In genomic region chr19:47579788-47580631, GRCm38 (mm10) we compare ENCODE assay signal across 8 mouse cellular contexts. TPM values are rescaled to one million over a fixed set of nuclear protein-coding genes. Genes with fewer than 3 reads are reported as not detected.
DNase-seq lines count a peak whose midpoint lies in the region; ATAC-seq and TF ChIP-seq lines count a peak whose summit lies in the region.

No protein-coding gene starts in this region.

- peaks cover 28% of the 10 kb centered on the region for H3K4me1 ChIP-seq in G1E (ENCODE audit: insufficient read depth, low read depth, low read length)
- peaks cover 18% of the 10 kb centered on the region for H3K4me1 ChIP-seq in liver, embryonic 16.5 days (ENCODE audit: control insufficient read depth, low read depth, low read length)
- H3K4me1 ChIP-seq in neural tube, embryonic 12.5 days: peaks cover 19% of the 10 kb centered on the region

- no peaks in the 10 kb centered on the region for H3K27me3 ChIP-seq in G1E (ENCODE audit: insufficient read depth, low read length)
- no peaks in the 10 kb centered on the region for H3K27me3 ChIP-seq in liver, embryonic 16.5 days (ENCODE audit: control insufficient read depth, insufficient read depth, low read depth, low read length)
- no peaks in the 10 kb centered on the region for H3K27me3 ChIP-seq in neural tube, embryonic 12.5 days (replicated peaks)

- H3K36me3 ChIP-seq in G1E (replicated peaks): peaks cover 2% of the 10 kb centered on the region
- no peaks in the 10 kb centered on the region for H3K36me3 ChIP-seq in liver, embryonic 16.5 days (ENCODE audit: control insufficient read depth, insufficient read depth)
- no peaks in the 10 kb centered on the region for H3K36me3 ChIP-seq in neural tube, embryonic 12.5 days

- peak overlapping the region; percentile 95 for H3K9ac ChIP-seq in liver, embryonic 16.5 days (ENCODE audit: low read depth, low read length)
- peak overlapping the region; percentile 95 for H3K9ac ChIP-seq in neural tube, embryonic 12.5 days

- H3K4me2 ChIP-seq in liver, embryonic 16.5 days (ENCODE audit: low read depth, low read length): peak overlapping the region; percentile 85
- H3K4me2 ChIP-seq in neural tube, embryonic 12.5 days (replicated peaks): peak overlapping the region; percentile 90

- H3K27ac ChIP-seq in liver, embryonic 16.5 days (ENCODE audit: low read length): peak overlapping the region; percentile 94
- peak overlapping the region; percentile 85; the same call in 1 of the 2 replicates for H3K27ac ChIP-seq in neural tube, embryonic 12.5 days

- no peak for TF ChIP-seq CTCF in G1E (IDR thresholded peaks at IDR 0.05; ENCODE audit: low read depth, low read length)

- ATAC-seq in G1E (ENCODE audit: extremely low read depth, insufficient number of reproducible peaks, low FRiP score, poor library complexity, severe bottlenecking): peak; percentile 10; the same call in 1 of the 2 replicates
- peak; percentile 33 for ATAC-seq in inflammation-experienced regulatory T-cells, adult 6 months
- peak; percentile 73 for ATAC-seq in liver, embryonic 16.5 days (ENCODE audit: low read depth)
- ATAC-seq in neural tube, embryonic 12.5 days (ENCODE audit: low FRiP score, low read depth): peak; percentile 81

- DNase-seq in 3134 (ENCODE audit: extremely low read depth, insufficient read length, low spot score) (peak; percentile 58), G1E (ENCODE audit: low spot score) (peak; percentile 37)
- DNase-seq in cerebellum, adult 9-11 months: peak; percentile 36
- peak; percentile 45 for DNase-seq in gastrocnemius, postnatal 10 days
- peak; percentile 51 for DNase-seq in thymus, postnatal 4 days

- H3K9me3 ChIP-seq in G1E (replicated peaks): no peaks in the 10 kb centered on the region
- no peaks in the 10 kb centered on the region for H3K9me3 ChIP-seq in liver, embryonic 16.5 days (replicated peaks; ENCODE audit: control insufficient read depth, low read length)
- H3K9me3 ChIP-seq in neural tube, embryonic 12.5 days: no peaks in the 10 kb centered on the region

- WGBS in liver, embryonic 16.5 days (ENCODE audit: insufficient replicate concordance): under 1% methylated on average over 94 of the region's 96 CpGs
- under 1% methylated on average over 94 of the region's 96 CpGs for WGBS in neural tube, embryonic 12.5 days

- H3K4me3 ChIP-seq in G1E (ENCODE audit: low read depth, low read length): peak overlapping the region; percentile 84
- H3K4me3 ChIP-seq in liver, embryonic 16.5 days (ENCODE audit: low read depth, low read length): peak overlapping the region; percentile 91
- peak overlapping the region; percentile 89 for H3K4me3 ChIP-seq in neural tube, embryonic 12.5 days

RNA-seq across cellular contexts. Expression of gene Slk, which starts 0.5 kb away (rescaled TPM):
- 112 and 116 TPM in 2 replicates for total RNA-seq in G1E (2014; fragmentation: Nextera tagmentation)
- 111 and 128 TPM in 2 replicates for total RNA-seq in G1E (2017)
- polyA plus RNA-seq in G1E (2012): 18.5 and 20.0 TPM in 2 replicates
- 10 to 100 TPM; 35.5 to 43.7 TPM for total RNA-seq in gastrocnemius, postnatal 10 days (2021)
- 10 to 100 TPM; 15.1 to 18.3 (median 17.7) TPM for polyA plus RNA-seq in inflammation-experienced regulatory T-cells, adult 6 months (2017; shearing (Covaris generic))
- polyA plus RNA-seq in liver, embryonic 16.5 days (2015; fragmentation: Nextera tagmentation; extraction: Ambion mirVana): 4.6 and 5.8 TPM in 2 replicates
- 10.4 and 10.9 TPM in 2 replicates for polyA plus RNA-seq in neural tube, embryonic 12.5 days (2016; fragmentation: Nextera tagmentation; extraction: Ambion mirVana)

RNA-seq across cellular contexts. Expression of gene Stn1, which starts 42.7 kb away (rescaled TPM):
- total RNA-seq in G1E (2014; fragmentation: Nextera tagmentation) (19.7 and 28.5 TPM in 2 replicates), G1E (2017) (26.9 and 36.6 TPM in 2 replicates)
- 7.5 and 7.7 TPM in 2 replicates for polyA plus RNA-seq in G1E (2012)
- 10 to 100 TPM; 10.5 to 15.2 TPM for total RNA-seq in gastrocnemius, postnatal 10 days (2021)
- 10 to 100 TPM; 27.8 to 36.9 (median 31.0) TPM for polyA plus RNA-seq in inflammation-experienced regulatory T-cells, adult 6 months (2017; shearing (Covaris generic))
- 7.1 and 7.2 TPM in 2 replicates for polyA plus RNA-seq in liver, embryonic 16.5 days (2015; fragmentation: Nextera tagmentation; extraction: Ambion mirVana)
- polyA plus RNA-seq in neural tube, embryonic 12.5 days (2016; fragmentation: Nextera tagmentation; extraction: Ambion mirVana): 38.4 and 39.8 TPM in 2 replicates

Comparison
In these comparisons a context has a peak if more than half of its experiments do, and no peak if none do; other contexts are left out.
1. Peak in every context shown above with its lines: DNase-seq, ATAC-seq, H3K4me3 ChIP-seq and H3K27ac ChIP-seq.
2. ATAC-seq: peak in every context shown above with its lines; median percentile 81 in neural tube, embryonic 12.5 days; 73 in liver, embryonic 16.5 days; 33 in inflammation-experienced regulatory T-cells, adult 6 months; 10 in G1E.